Mouse (Mus musculus): ENCODE measurements around the gene Hist1h2bc. TPM values are rescaled to one million over a fixed set of nuclear protein-coding genes. Genes with fewer than 3 reads are reported as not detected.

The Hist1h2bc gene
- polyA plus RNA-seq (2015; fragmentation: Nextera tagmentation; extraction: Ambion mirVana) = 161 and 192 TPM in 2 replicates

GRCm38 (mm10) chr13:23683755-23684281 lies at the start of gene Hist1h2bc, which contains the start of gene Hist1h2ac:
Gene Hist1h2bc, plus strand, starts transcription at chr13:23684199.
Gene Hist1h2ac, minus strand, starts transcription at chr13:23683948.

GRCm38 (mm10) chr13:23695514-23695913 lies 11.5 kb downstream of the Hist1h2bc start, which contains the start of gene Hist1h1t:
Gene Hist1h1t, plus strand, starts transcription at chr13:23695814.

GRCm38 (mm10) chr13:23698300-23698693 lies 14.3 kb downstream of the Hist1h2bc start, which contains the start of gene Hist1h4c:
Gene Hist1h4c, minus strand, starts transcription at chr13:23698454.

GRCm38 (mm10) chr13:23710374-23711089 lies 26.5 kb downstream of the Hist1h2bc start, which contains the start of gene Hfe:
Gene Hfe, minus strand, starts transcription at chr13:23710854.

GRCm38 (mm10) chr13:23738677-23739068 lies 54.7 kb downstream of the Hist1h2bc start, which contains the start of gene Hist1h1c:
Gene Hist1h1c, plus strand, starts transcription at chr13:23738808.

Small RNA genes within 50 kb of the gene (microRNA-seq; reads per million reads assigned to microRNA genes)
- not detected for gene Gm44350

Other genes with a start within 250 kb of the Hist1h2bc start
- not detected in 2 replicates for gene Btn1a1, start 218.3 kb upstream of the Hist1h2bc start, polyA plus RNA-seq (2015; fragmentation: Nextera tagmentation; extraction: Ambion mirVana)
- gene Btn2a2, start 195.3 kb upstream of the Hist1h2bc start, polyA plus RNA-seq (2015; fragmentation: Nextera tagmentation; extraction: Ambion mirVana) = not detected in 2 replicates
- gene Hist1h4h, start 153.1 kb upstream of the Hist1h2bc start, polyA plus RNA-seq (2015; fragmentation: Nextera tagmentation; extraction: Ambion mirVana) = 24.9 and 35.3 TPM in 2 replicates
- 1.5 and 3.4 TPM in 2 replicates for gene Hist1h2af, start 150.3 kb upstream of the Hist1h2bc start, polyA plus RNA-seq (2015; fragmentation: Nextera tagmentation; extraction: Ambion mirVana)
- gene Hist1h3g, start 148.8 kb upstream of the Hist1h2bc start, polyA plus RNA-seq (2015; fragmentation: Nextera tagmentation; extraction: Ambion mirVana) = 1.7 and 2.1 TPM in 2 replicates
- gene Hist1h2bh, start 140.8 kb upstream of the Hist1h2bc start, polyA plus RNA-seq (2015; fragmentation: Nextera tagmentation; extraction: Ambion mirVana) = 0.54 and 0.58 TPM in 2 replicates
- gene Hist1h3f, start 140.1 kb upstream of the Hist1h2bc start, polyA plus RNA-seq (2015; fragmentation: Nextera tagmentation; extraction: Ambion mirVana) = 0.28 and 0.43 TPM in 2 replicates
- gene Hist1h4f, start 132.6 kb upstream of the Hist1h2bc start, polyA plus RNA-seq (2015; fragmentation: Nextera tagmentation; extraction: Ambion mirVana) = not detected in 2 replicates
- gene Hist1h1d, start 130.9 kb upstream of the Hist1h2bc start, polyA plus RNA-seq (2015; fragmentation: Nextera tagmentation; extraction: Ambion mirVana) = 0.58 and 0.60 TPM in 2 replicates
- 1.8 and 2.0 TPM in 2 replicates for gene Hist1h3e, start 121.8 kb upstream of the Hist1h2bc start, polyA plus RNA-seq (2015; fragmentation: Nextera tagmentation; extraction: Ambion mirVana)
- gene Hist1h2ae, start 113.0 kb upstream of the Hist1h2bc start, polyA plus RNA-seq (2015; fragmentation: Nextera tagmentation; extraction: Ambion mirVana) = 14.0 and 18.1 TPM in 2 replicates
- 10.7 and 21.8 TPM in 2 replicates for gene Hist1h2bg, start 112.8 kb upstream of the Hist1h2bc start, polyA plus RNA-seq (2015; fragmentation: Nextera tagmentation; extraction: Ambion mirVana)
- gene Hist1h2bf, start 110.0 kb upstream of the Hist1h2bc start, polyA plus RNA-seq (2015; fragmentation: Nextera tagmentation; extraction: Ambion mirVana) = 1.5 and 2.6 TPM in 2 replicates
- gene Hist1h2ad, start 109.8 kb upstream of the Hist1h2bc start, polyA plus RNA-seq (2015; fragmentation: Nextera tagmentation; extraction: Ambion mirVana) = 1.7 and 1.9 TPM in 2 replicates
- gene Hist1h3d, start 108.4 kb upstream of the Hist1h2bc start, polyA plus RNA-seq (2015; fragmentation: Nextera tagmentation; extraction: Ambion mirVana) = 2.9 and 3.4 TPM in 2 replicates
- 24.3 and 29.2 TPM in 2 replicates for gene Hist1h4d, start 102.6 kb upstream of the Hist1h2bc start, polyA plus RNA-seq (2015; fragmentation: Nextera tagmentation; extraction: Ambion mirVana)
- 1.1 and 1.4 TPM in 2 replicates for gene Hist1h2be, start 63.1 kb upstream of the Hist1h2bc start, polyA plus RNA-seq (2015; fragmentation: Nextera tagmentation; extraction: Ambion mirVana)
- gene Hist1h1e, start 61.6 kb upstream of the Hist1h2bc start, polyA plus RNA-seq (2015; fragmentation: Nextera tagmentation; extraction: Ambion mirVana) = 5.4 and 5.8 TPM in 2 replicates
- gene Hist1h2ac, start 251 bp upstream of the Hist1h2bc start, polyA plus RNA-seq (2015; fragmentation: Nextera tagmentation; extraction: Ambion mirVana) = 1.00 and 1.2 TPM in 2 replicates
- gene Hist1h1t, start 11.6 kb downstream of the Hist1h2bc start, polyA plus RNA-seq (2015; fragmentation: Nextera tagmentation; extraction: Ambion mirVana) = not detected in 2 replicates
- gene Hist1h4c, start 14.3 kb downstream of the Hist1h2bc start, polyA plus RNA-seq (2015; fragmentation: Nextera tagmentation; extraction: Ambion mirVana) = 1.8 TPM in 2 replicates
- 8.0 and 9.7 TPM in 2 replicates for gene Hfe, start 26.7 kb downstream of the Hist1h2bc start, polyA plus RNA-seq (2015; fragmentation: Nextera tagmentation; extraction: Ambion mirVana)
- 125 and 175 TPM in 2 replicates for gene Hist1h1c, start 54.6 kb downstream of the Hist1h2bc start, polyA plus RNA-seq (2015; fragmentation: Nextera tagmentation; extraction: Ambion mirVana)
- 0.41 and 0.98 TPM in 2 replicates for gene Hist1h3c, start 61.4 kb downstream of the Hist1h2bc start, polyA plus RNA-seq (2015; fragmentation: Nextera tagmentation; extraction: Ambion mirVana)
- 0.82 and 1.2 TPM in 2 replicates for gene Hist1h2bb, start 62.5 kb downstream of the Hist1h2bc start, polyA plus RNA-seq (2015; fragmentation: Nextera tagmentation; extraction: Ambion mirVana)
- gene Hist1h2ab, start 66.9 kb downstream of the Hist1h2bc start, polyA plus RNA-seq (2015; fragmentation: Nextera tagmentation; extraction: Ambion mirVana) = 3.7 and 8.0 TPM in 2 replicates
- gene Hist1h3b, start 68.1 kb downstream of the Hist1h2bc start, polyA plus RNA-seq (2015; fragmentation: Nextera tagmentation; extraction: Ambion mirVana) = 2.0 and 2.8 TPM in 2 replicates
- gene Hist1h4b, start 72.8 kb downstream of the Hist1h2bc start, polyA plus RNA-seq (2015; fragmentation: Nextera tagmentation; extraction: Ambion mirVana) = 1.3 TPM in 1 of 2 replicates, not detected in the other
- 0.33 TPM in 1 of 2 replicates, not detected in the other for gene Hist1h4a, start 77.0 kb downstream of the Hist1h2bc start, polyA plus RNA-seq (2015; fragmentation: Nextera tagmentation; extraction: Ambion mirVana)
- gene Hist1h3a, start 78.2 kb downstream of the Hist1h2bc start, polyA plus RNA-seq (2015; fragmentation: Nextera tagmentation; extraction: Ambion mirVana) = 1.9 and 2.7 TPM in 2 replicates
- gene Hist1h1a, start 79.5 kb downstream of the Hist1h2bc start, polyA plus RNA-seq (2015; fragmentation: Nextera tagmentation; extraction: Ambion mirVana) = 0.59 and 0.82 TPM in 2 replicates
- gene Trim38, start 85.7 kb downstream of the Hist1h2bc start, polyA plus RNA-seq (2015; fragmentation: Nextera tagmentation; extraction: Ambion mirVana) = 0.19 and 0.30 TPM in 2 replicates
- gene Slc17a2, start 122.8 kb downstream of the Hist1h2bc start, polyA plus RNA-seq (2015; fragmentation: Nextera tagmentation; extraction: Ambion mirVana) = 0.06 TPM in 1 of 2 replicates, not detected in the other
- not detected in 2 replicates for gene Slc17a3, start 155.2 kb downstream of the Hist1h2bc start, polyA plus RNA-seq (2015; fragmentation: Nextera tagmentation; extraction: Ambion mirVana)
- gene Slc17a1, start 183.6 kb downstream of the Hist1h2bc start, polyA plus RNA-seq (2015; fragmentation: Nextera tagmentation; extraction: Ambion mirVana) = not detected in 2 replicates
- gene Slc17a4, start 230.8 kb downstream of the Hist1h2bc start, polyA plus RNA-seq (2015; fragmentation: Nextera tagmentation; extraction: Ambion mirVana) = not detected in 2 replicates
- not detected in 2 replicates for gene Hist1h2ba, start 250.0 kb downstream of the Hist1h2bc start, polyA plus RNA-seq (2015; fragmentation: Nextera tagmentation; extraction: Ambion mirVana)